Mouse (Mus musculus): ENCODE results near the gene C130032M10Rik.

DNA sequence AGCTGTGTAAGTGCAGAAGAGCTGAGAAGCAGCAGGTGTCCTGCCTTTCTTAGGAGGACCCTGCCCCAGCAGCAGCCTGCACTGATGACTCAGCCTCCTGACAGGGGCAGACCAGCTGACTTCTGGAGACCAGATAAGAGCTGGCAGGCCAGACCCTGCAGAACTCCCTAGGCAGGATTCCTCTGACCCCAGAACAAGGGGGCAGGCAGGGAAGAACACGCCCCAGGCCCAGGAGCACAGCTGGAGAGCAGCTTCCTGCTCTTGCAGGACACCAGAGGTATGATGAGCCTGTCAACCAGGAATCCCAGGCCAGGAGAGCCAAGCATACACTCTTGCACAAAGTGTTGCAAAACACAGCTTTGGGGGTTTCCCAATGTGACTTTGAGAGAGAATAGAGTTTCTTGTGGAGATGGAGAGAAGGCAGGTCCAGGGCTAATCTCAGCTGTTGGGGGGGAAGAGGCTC lies 25.8 kb downstream of the C130032M10Rik start:
- TF ChIP-seq CTCF (IDR thresholded peaks at IDR 0.05; ENCODE audit: borderline replicate concordance, extremely low read depth, insufficient read depth, insufficient read length) (no peak), POLR2A (IDR thresholded peaks at IDR 0.05; ENCODE audit: borderline replicate concordance, extremely low read depth, insufficient read depth, insufficient read length, poor library complexity, severe bottlenecking) (no peak)

Measured in brain, embryonic 14.5 days (tissue).